Mouse (Mus musculus): ENCODE measurements at regions not wholly inside any gene's neighbourhood (a gene's known extent, or its start where the extent isn't known, plus 50 kb on each side); places are given as distances from the start of the nearest gene placed in this dataset.

DNA sequence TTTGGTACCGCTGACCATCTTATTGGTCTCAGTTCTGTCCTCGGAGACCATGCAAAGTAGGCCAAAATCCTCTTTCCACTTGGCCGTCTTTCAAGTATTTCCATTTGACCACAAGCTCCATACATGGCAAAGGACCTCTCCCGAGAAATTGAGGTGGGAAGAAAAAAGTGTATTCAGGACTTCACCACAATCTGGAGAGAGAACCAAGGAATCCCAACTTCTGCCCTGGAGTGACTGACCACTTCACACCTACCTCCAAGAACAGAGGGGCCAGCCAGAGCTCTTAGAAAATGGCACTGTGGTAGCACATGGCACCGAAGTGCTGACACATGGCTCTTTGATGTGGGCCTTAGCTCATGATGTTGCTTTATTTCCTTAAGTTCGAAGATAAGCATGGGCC lies 105.9 kb upstream of the Bcl6 start:
- no peak for TF ChIP-seq GATA4 (IDR thresholded peaks at IDR 0.05; ENCODE audit: insufficient replicate concordance, low read length)

DNA sequence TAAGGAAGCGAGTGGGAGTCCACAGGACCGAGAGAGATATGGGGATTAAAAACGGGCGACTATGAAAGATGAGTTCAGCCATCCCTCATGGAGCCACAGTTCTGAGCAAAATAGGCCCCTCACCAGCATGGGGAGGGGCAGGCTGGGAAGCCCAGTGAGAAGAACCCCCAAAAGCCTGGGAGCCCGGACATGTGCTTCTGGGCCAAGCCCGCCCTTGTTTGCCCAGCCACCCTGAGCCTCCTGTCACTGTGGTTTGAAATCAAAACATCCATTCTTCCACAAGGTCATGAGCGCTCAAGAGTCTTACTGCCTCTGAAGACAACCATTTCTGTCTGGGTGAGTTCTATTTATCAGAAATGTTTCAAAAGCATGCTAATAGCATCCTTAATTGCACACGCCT lies 105.0 kb upstream of the Bcl6 start:
- no peak for TF ChIP-seq GATA4 (IDR thresholded peaks at IDR 0.05; ENCODE audit: insufficient replicate concordance, low read length)

DNA sequence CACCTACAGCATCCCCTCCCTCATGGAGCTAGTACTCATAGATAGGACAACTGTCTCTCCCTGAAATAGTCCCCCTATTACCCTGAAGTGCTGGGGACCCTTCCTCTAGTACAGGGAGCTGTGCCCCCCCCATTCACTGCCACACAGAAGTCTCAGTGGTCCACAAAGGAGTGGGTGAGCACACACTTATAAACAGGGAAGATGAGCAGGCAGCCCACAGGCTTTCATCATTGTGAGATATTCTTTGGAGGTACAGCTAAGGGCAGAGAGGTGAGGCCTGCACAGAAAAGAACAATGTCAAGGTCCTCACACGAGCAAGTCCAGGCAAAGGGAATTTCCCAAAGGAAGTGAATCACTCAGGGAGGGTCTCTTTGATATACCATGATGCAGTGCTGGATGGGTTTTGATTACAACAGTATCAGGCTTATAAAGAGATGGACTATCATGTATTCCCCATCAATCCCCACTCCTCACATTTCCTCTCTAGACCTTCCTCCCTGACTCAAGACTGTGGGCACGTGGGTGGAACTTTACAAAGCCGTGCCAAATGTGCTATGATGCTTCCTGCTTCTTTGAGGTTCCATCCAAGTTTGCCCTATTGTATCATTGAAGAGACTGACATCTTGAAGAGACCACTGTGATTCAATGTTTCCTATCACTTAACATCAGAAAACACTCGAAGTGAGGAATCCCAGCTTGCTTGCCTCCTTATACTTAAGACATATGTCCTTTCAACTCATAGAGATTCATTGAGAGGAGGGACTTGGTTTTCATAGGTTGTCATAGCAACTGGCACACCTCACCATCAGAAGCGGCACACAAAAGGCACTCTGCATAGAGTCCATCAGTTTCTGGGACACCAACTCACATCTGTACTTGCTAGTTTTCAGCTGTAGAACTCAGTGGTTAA lies 104.2 kb upstream of the Bcl6 start:
- no peak for TF ChIP-seq GATA4 (IDR thresholded peaks at IDR 0.05; ENCODE audit: insufficient replicate concordance, low read length)

DNA sequence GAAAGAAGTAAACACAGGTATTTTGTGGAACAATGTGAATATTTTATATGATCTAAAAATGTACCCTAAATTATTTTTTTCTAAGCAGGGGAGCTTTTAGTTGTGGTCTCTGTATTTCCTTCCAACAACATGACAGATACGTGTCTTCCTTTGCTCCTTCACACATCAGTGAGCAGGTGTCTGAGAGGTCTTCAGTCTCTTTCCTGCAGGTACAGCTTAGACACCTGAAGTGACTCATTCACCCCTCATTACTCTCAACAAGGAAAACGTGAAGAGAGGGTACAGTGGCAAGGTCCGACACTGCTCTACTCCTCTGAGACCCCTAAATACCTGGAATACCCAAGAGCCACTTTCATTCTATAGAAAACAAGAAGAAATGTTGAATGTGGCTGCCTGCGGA lies 103.5 kb upstream of the Bcl6 start:
- no peak for TF ChIP-seq GATA4 (IDR thresholded peaks at IDR 0.05; ENCODE audit: insufficient replicate concordance, low read length)

GRCm38 (mm10) chr16:24090981-24091380 lies 102.3 kb upstream of the Bcl6 start:
- 0 out of 2 replicates have a peak, but pooled peaks have one; percentile 17 for TF ChIP-seq GATA4 (IDR thresholded peaks at IDR 0.05; ENCODE audit: insufficient replicate concordance, low read length)

DNA sequence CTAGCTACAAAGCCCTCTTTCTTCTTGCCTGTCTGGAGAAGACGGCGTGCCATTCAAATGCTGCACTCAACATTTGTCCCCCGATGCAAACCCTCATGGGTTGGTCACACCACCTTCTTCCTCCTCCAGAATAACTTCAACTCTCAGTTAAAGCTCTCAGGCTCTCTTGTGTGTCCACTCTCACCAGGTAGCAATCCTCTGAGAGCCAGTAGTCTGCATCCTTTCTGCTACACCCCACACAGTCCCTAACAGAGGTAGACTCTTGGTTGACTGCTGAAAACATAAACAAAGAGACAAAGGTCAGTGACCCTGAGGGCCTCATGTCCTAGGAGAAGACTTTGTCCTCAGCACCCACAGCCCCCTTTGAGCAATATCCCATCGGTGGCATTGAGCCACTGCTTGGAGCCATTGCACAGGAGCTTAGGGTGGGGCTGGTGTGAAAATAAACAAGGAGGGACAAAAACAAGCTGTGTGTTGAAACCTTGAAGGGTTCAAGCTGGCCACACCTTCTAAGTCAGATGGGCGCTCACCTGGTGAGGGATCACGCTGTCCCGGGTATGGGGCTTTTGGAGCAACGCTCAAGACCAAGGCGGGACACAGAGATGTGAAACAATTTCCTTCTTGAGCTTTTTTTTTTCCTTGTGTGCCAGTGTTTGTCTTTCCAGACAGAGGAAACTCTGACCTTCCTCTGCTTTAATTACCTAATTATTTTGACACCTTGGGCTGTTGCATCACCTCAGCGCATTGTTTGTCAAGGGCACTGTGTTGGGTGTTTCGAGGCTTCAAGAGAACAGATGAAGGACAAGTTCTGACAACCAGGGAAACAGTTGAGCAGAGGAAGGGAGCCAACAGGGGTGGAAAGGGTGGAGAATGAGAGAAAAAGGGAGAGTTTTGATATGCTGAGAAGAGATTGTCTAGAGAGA lies 101.4 kb upstream of the Bcl6 start:
- TF ChIP-seq GATA4 (IDR thresholded peaks at IDR 0.05; ENCODE audit: insufficient replicate concordance, low read length) = no peak

GRCm38 (mm10) chr16:24083966-24084365 lies 95.3 kb upstream of the Bcl6 start:
- no peak for TF ChIP-seq GATA4 (IDR thresholded peaks at IDR 0.05; ENCODE audit: insufficient replicate concordance, low read length)

- TF ChIP-seq GATA4 (IDR thresholded peaks at IDR 0.05; ENCODE audit: insufficient replicate concordance, low read length) = peak; percentile 85
Observed at GRCm38 (mm10) chr16:24080471-24080870, 91.8 kb upstream of the Bcl6 start.

- TF ChIP-seq GATA4 (IDR thresholded peaks at IDR 0.05; ENCODE audit: insufficient replicate concordance, low read length) = peak; percentile 21; the same call in 1 of the 2 replicates
Observed at GRCm38 (mm10) chr16:24078622-24079021, 90.0 kb upstream of the Bcl6 start.

- no peak for TF ChIP-seq GATA4 (IDR thresholded peaks at IDR 0.05; ENCODE audit: insufficient replicate concordance, low read length)
Observed at GRCm38 (mm10) chr16:24077428-24077827, 88.8 kb upstream of the Bcl6 start.

- TF ChIP-seq GATA4 (IDR thresholded peaks at IDR 0.05; ENCODE audit: insufficient replicate concordance, low read length) = no peak
Observed at GRCm38 (mm10) chr16:24076799-24077136, 88.1 kb upstream of the Bcl6 start.

GRCm38 (mm10) chr16:24076109-24076798 lies 87.6 kb upstream of the Bcl6 start:
- no peak for TF ChIP-seq GATA4 (IDR thresholded peaks at IDR 0.05; ENCODE audit: insufficient replicate concordance, low read length)

DNA sequence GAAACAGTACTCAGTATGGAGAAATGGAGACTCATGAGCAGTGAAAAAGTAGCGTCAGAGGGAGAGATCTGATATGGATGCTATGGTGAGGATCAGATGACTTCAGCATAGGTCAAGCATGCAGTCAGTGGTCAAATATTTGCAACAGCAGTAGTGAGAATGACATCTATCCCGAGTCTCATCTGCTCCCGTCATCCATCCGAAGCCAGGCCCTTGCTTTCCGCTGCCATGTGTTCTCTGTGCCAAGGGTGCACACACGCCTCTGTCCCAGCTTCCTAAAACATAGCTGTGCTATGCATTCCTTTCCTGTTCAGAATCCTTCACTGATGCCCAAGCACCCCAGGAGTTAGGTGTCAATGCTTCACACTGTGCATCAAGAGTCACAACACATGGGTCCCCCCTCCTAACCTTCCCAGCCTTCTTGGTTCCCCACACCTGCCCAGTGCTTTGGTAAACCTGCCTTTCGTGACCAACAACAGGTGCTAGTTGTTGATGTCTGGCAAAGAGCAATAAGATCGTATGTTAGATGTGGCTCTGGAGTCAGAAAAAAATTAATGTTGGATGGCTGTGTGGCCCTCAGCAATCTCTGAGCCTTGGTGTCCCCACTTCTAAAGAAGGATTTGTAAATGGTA lies 85.1 kb upstream of the Bcl6 start:
- no peak for TF ChIP-seq GATA4 (IDR thresholded peaks at IDR 0.05; ENCODE audit: insufficient replicate concordance, low read length)

DNA sequence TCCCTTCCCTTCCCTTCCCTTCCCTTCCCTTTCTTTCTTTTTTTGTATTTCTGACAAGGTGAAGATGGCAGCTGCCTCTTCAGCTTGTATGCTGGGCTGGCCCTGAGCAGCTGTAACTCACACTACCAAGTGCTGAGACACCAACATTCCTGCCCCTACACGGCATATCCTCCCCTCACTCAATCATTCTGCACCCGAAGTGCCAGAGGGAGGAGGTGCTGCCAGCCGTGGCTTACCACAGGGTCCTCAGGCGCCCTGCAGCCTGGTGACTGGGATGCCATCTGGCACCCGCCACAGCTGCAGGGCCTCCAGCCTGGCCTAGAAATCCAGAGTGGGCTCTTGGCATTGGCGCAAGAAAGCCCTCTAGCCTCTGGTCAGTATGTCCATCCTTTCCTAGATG lies 84.4 kb upstream of the Bcl6 start:
- no peak for TF ChIP-seq GATA4 (IDR thresholded peaks at IDR 0.05; ENCODE audit: insufficient replicate concordance, low read length)

- peak; percentile 63; the same call in 1 of the 2 replicates for TF ChIP-seq GATA4 (IDR thresholded peaks at IDR 0.05; ENCODE audit: insufficient replicate concordance, low read length)
Observed at GRCm38 (mm10) chr16:24069411-24069810, 80.8 kb upstream of the Bcl6 start.

Data from liver, adult (tissue).